Mouse (Mus musculus) forebrain, embryonic 11.5 days (tissue): ENCODE results near the gene Sh2d6. TPM values are rescaled to one million over a fixed set of nuclear protein-coding genes. Genes with fewer than 3 reads are reported as not detected.
"Not testable (repeated sequence)": the region's sequence is repeated elsewhere in the genome, so short reads cannot be mapped to it uniquely, and the experiment has no call there.

ENCODE experiments used
- ATAC-seq: fragments of 200-750 bp; cut with Nextera tagmentation; replicated peaks from 2 replicates; pipeline ENCODE4 v1.8.0; 2017; ENCODE audit warnings: moderate TSS enrichment; ENCODE audit not compliant: low FRiP score
- DNase-seq: peaks from one replicate; pipeline ENCODE4 v3.0.0-alpha.2; 2017; ENCODE audit warnings: low spot score
- H3K27ac ChIP-seq: fragments of 300-500 bp; sonication (generic); 2 replicates; pipeline ENCODE4 v1.5.1; 2014; ENCODE audit warnings: low read depth, low read length
- H3K27me3 ChIP-seq: fragments of 300-500 bp; sonication (generic); 2 replicates; pipeline ENCODE4 v1.6.1; 2014; ENCODE audit warnings: mild to moderate bottlenecking, low read length, mixed read lengths; ENCODE audit not compliant: control insufficient read depth, insufficient read depth
- H3K36me3 ChIP-seq: fragments of 300-500 bp; sonication (generic); 2 replicates; pipeline ENCODE4 v1.6.1; 2014; ENCODE audit warnings: mild to moderate bottlenecking, low read length, moderate library complexity, mixed read lengths; ENCODE audit not compliant: control insufficient read depth, insufficient read depth
- H3K4me1 ChIP-seq: fragments of 300-500 bp; sonication (generic); replicated peaks from 2 replicates; pipeline ENCODE4 v1.6.1; 2014; ENCODE audit warnings: low read length, mixed read lengths; ENCODE audit not compliant: control insufficient read depth, insufficient read depth
- H3K4me2 ChIP-seq: fragments of 300-500 bp; sonication (generic); 2 replicates; pipeline ENCODE4 v1.6.1; 2014; ENCODE audit warnings: low read depth, mild to moderate bottlenecking, low read length, moderate library complexity, mixed read lengths; ENCODE audit not compliant: severe bottlenecking
- H3K4me3 ChIP-seq: fragments of 300-500 bp; sonication (generic); 2 replicates; pipeline ENCODE4 v1.5.1; 2014; ENCODE audit warnings: low read depth, low read length
- H3K9ac ChIP-seq: fragments of 300-500 bp; sonication (generic); 2 replicates; pipeline ENCODE4 v1.6.1; 2014; ENCODE audit warnings: low read length
- H3K9me3 ChIP-seq: fragments of 300-500 bp; sonication (generic); 2 replicates; pipeline ENCODE4 v1.6.1; 2016; ENCODE audit warnings: low read length, mixed read lengths; ENCODE audit not compliant: control insufficient read depth
- WGBS: fragments of 180-500 bp; shearing (Covaris S2); extraction: QIAGEN DNeasy Blood & Tissue Kit; methylation state at CpG from one replicate; pipeline ENCODE4 v1.1.7; 2014; 5-methylcytosine and 5-hydroxymethylcytosine counted together
- polyA plus RNA-seq: library from polyadenylated mRNA; unstranded; fragments of >200 nt; fragmentation: Nextera tagmentation; extraction: Ambion mirVana; gene quantifications from 2 replicates; pipeline ENCODE4 v1.2.1, GENCODE M21; 2014

Sh2d6 gene
- polyA plus RNA-seq, 1 experiment from 2014 or later, result 0.51 TPM

DNA sequence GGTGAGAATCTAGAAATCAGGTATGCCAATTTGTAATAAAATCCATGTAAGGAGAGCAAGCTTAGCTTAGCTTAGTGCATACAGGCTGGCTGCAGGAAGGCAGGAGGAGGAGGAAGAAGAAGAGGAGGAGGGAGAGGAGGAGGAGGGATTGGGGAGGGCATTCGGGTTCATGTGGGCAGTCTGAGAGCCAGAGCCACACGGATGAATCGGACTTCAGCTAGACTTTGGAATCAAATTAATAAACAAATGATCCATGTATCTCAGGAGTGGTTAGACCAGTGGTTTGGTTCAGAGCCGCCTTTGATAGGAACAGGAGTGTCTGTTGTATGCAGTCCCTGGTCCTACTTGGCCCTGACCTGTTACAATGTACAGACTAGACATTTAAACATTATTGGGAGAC lies 36.6 kb downstream of the Sh2d6 start:
- Histone ChIP-seq H3K4me3 (no peak overlapping the region), H3K9me3 (no peaks in the 10 kb centered on the region), H3K36me3 (no peaks in the 10 kb centered on the region), H3K4me2 (no peak overlapping the region), H3K4me1 (no peaks in the 10 kb centered on the region), H3K9ac (no peak overlapping the region), H3K27me3 (no peaks in the 10 kb centered on the region), H3K27ac (no peak overlapping the region)
- DNase-seq (no peak), ATAC-seq (no peak)
- WGBS, result 74% methylated on average over 4 of the region's 4 CpGs

- no peak for ATAC-seq
- H3K27me3 ChIP-seq, result no peaks in the 10 kb centered on the region
- no peak overlapping the region for H3K4me3 ChIP-seq
- H3K9me3 ChIP-seq, result no peaks in the 10 kb centered on the region
- no peaks in the 10 kb centered on the region for H3K4me1 ChIP-seq
- DNase-seq, result no peak
- 62% methylated on average over 2 of the region's 2 CpGs for WGBS
- no peak overlapping the region for H3K27ac ChIP-seq
- no peak overlapping the region for H3K9ac ChIP-seq
- no peak overlapping the region for H3K4me2 ChIP-seq
- no peaks in the 10 kb centered on the region for H3K36me3 ChIP-seq
Measured at GRCm38 (mm10) chr6:72482156-72482555, 39.4 kb downstream of the Sh2d6 start.

DNA sequence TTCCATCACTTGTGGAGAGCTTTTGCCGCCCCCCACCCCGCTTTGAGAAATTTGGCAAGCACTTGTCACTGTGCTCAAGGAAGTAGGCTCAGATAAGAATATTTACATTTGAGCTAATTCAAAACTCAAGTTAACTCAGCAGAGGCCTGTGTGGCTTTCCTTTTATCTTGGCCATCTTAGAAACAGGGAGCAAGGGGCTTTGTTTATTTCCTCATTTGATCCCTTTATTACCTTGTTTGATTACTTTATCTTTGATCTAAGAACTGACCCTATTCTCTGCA lies 41.1 kb downstream of the Sh2d6 start:
- no peaks in the 10 kb centered on the region for H3K4me1 ChIP-seq
- no peaks in the 10 kb centered on the region for H3K27me3 ChIP-seq
- ATAC-seq, result no peak
- no peak overlapping the region for H3K9ac ChIP-seq
- no peak overlapping the region for H3K4me3 ChIP-seq
- no peak overlapping the region for H3K27ac ChIP-seq
- no peaks in the 10 kb centered on the region for H3K9me3 ChIP-seq
- WGBS, result 83% methylated on average over 2 of the region's 2 CpGs
- no peak for DNase-seq
- no peak overlapping the region for H3K4me2 ChIP-seq
- no peaks in the 10 kb centered on the region for H3K36me3 ChIP-seq

DNA sequence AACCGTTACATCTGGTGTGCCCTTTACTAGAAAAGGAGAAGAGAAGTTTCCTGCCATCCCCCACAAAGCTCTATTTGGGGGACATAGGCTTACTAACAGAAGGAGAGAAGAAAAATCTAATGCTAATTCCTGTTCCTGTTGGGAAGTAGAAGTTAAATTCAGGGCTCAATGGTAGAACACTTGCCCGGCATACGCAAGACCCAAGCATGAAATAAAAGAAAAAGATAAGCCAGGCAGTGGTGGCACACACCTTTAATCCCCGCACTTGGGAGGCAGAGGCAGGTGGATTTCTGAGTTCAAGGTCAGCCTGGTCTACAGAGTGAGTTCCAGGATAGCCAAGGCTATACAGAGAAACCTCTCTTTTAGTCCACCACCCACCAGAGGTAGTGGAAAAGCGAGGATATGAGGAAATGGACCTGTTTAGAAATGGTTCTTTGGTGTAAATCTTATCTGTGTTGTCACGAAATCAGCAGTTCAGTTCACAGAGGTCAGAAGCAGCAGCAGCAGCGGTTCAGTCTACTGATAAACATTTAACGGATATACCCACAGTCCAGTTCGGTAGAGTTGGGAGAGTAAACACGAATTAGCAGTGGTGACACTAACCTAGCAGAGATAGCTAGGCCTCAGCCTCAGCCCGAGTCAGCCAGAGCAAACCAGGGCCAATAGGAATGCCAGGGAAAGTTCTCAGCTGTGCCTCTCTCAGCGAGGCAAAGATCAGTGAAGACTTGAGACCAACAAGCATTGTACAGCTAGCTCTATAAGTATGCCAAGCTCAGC lies 41.7 kb downstream of the Sh2d6 start:
- Histone ChIP-seq H3K9ac (no peak overlapping the region), H3K4me2 (no peak overlapping the region), H3K4me3 (no peak overlapping the region), H3K27ac (no peak overlapping the region), H3K4me1 (no peaks in the 10 kb centered on the region), H3K36me3 (no peaks in the 10 kb centered on the region), H3K9me3 (no peaks in the 10 kb centered on the region), H3K27me3 (no peaks in the 10 kb centered on the region)
- WGBS, result 89% methylated on average over 12 of the region's 12 CpGs
- ATAC-seq (no peak), DNase-seq (no peak)

GRCm38 (mm10) chr6:72478691-72479090 lies 42.8 kb downstream of the Sh2d6 start:
- not testable (repeated sequence) for H3K4me1 ChIP-seq, DNase-seq, H3K36me3 ChIP-seq, H3K27me3 ChIP-seq, H3K27ac ChIP-seq, ATAC-seq, H3K9ac ChIP-seq, H3K9me3 ChIP-seq, H3K4me2 ChIP-seq, H3K4me3 ChIP-seq
- WGBS, result 81% methylated on average over 3 of the region's 3 CpGs

- Histone ChIP-seq H3K36me3 (no peaks in the 10 kb centered on the region), H3K4me2 (no peak overlapping the region), H3K4me1 (no peaks in the 10 kb centered on the region), H3K4me3 (no peak overlapping the region), H3K9me3 (no peaks in the 10 kb centered on the region), H3K27ac (no peak overlapping the region), H3K9ac (no peak overlapping the region), H3K27me3 (no peaks in the 10 kb centered on the region)
- DNase-seq (no peak), ATAC-seq (no peak)
- WGBS, result 90% methylated on average over 3 of the region's 3 CpGs
Measured at GRCm38 (mm10) chr6:72477621-72478020, 43.9 kb downstream of the Sh2d6 start.

GRCm38 (mm10) chr6:72476836-72477235 lies 44.7 kb downstream of the Sh2d6 start:
- 91% methylated on average over 5 of the region's 5 CpGs for WGBS
- DNase-seq (no peak), ATAC-seq (no peak)
- H3K9ac ChIP-seq, result no peak overlapping the region
- no peak overlapping the region for H3K4me3 ChIP-seq
- H3K27ac ChIP-seq, result no peak overlapping the region
- H3K4me1 ChIP-seq, result no peaks in the 10 kb centered on the region
- no peaks in the 10 kb centered on the region for H3K9me3 ChIP-seq
- H3K36me3 ChIP-seq, result no peaks in the 10 kb centered on the region
- no peak overlapping the region for H3K4me2 ChIP-seq
- H3K27me3 ChIP-seq, result no peaks in the 10 kb centered on the region

DNA sequence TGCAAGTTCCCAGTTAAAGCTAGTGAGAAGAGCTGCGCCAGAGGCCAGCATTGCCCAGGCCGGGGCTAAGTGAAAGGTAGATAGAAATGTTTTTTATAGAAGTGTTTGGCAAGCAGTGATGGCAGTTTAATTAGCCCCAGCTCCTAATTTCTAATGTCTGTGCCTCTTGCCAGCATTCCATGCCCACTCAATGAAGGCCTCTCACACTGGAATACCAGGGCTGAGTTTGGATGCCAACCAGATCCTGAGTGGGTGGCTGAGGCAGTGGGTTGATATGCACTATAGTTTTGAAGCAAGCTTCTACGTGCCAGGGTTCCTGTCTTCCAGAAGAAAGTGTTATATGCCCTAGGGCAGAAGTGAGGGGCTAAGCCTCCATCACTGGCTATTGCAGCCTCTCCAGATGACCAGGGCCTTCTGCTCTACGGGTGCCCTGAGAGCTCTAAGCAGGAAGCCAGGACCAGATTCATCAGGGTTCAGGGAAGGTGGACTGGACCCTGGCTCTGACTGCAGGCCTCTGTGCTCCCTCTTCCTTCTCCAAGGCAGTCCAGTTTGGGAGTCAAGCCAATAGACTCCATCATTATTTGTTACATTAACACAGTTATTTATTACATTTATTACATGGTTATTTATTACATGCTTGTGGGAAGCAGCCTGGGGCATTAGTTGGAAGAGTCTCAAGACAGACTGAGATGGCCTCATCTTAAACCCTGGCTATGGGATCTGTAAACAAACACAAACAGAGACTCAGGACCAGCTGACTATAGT lies 46.1 kb downstream of the Sh2d6 start:
- Histone ChIP-seq H3K36me3 (no peaks in the 10 kb centered on the region), H3K4me3 (no peak overlapping the region), H3K27ac (no peak overlapping the region), H3K4me2 (no peak overlapping the region), H3K4me1 (no peaks in the 10 kb centered on the region), H3K9ac (no peak overlapping the region), H3K9me3 (no peaks in the 10 kb centered on the region), H3K27me3 (no peaks in the 10 kb centered on the region)
- DNase-seq, result no peak
- no peak for ATAC-seq
- WGBS, result 85% methylated on average over 4 of the region's 4 CpGs
